Mouse (Mus musculus) neural tube, embryonic 12.5 days (tissue): ENCODE data around the gene Rps19. TPM values are rescaled to one million over a fixed set of nuclear protein-coding genes. Genes with fewer than 3 reads are reported as not detected.

Experiments used
- ATAC-seq: fragments of 200-750 bp; cut with Nextera tagmentation; 2 replicates; pipeline ENCODE4 v1.8.0; 2017; ENCODE audit warnings: low read depth, mild to moderate bottlenecking, moderate TSS enrichment, moderate library complexity; ENCODE audit not compliant: low FRiP score
- H3K27ac ChIP-seq: fragments of 300-500 bp; sonication (generic); 2 replicates; pipeline ENCODE4 v1.5.1; 2016
- H3K27me3 ChIP-seq: fragments of 300-500 bp; sonication (generic); replicated peaks from 2 replicates; pipeline ENCODE4 v1.6.1; 2016; ENCODE audit warnings: mild to moderate bottlenecking
- H3K36me3 ChIP-seq: fragments of 300-500 bp; sonication (generic); 2 replicates; pipeline ENCODE4 v1.6.1; 2016; ENCODE audit warnings: mild to moderate bottlenecking
- H3K4me1 ChIP-seq: fragments of 300-500 bp; sonication (generic); 2 replicates; pipeline ENCODE4 v1.6.1; 2016
- H3K4me2 ChIP-seq: fragments of 300-500 bp; sonication (generic); replicated peaks from 2 replicates; pipeline ENCODE4 v1.6.1; 2016; ENCODE audit warnings: mild to moderate bottlenecking
- H3K4me3 ChIP-seq: fragments of 300-500 bp; sonication (generic); 2 replicates; pipeline ENCODE4 v1.5.1; 2016
- H3K9ac ChIP-seq: fragments of 300-500 bp; sonication (generic); 2 replicates; pipeline ENCODE4 v1.6.1; 2016; ENCODE audit warnings: mild to moderate bottlenecking
- H3K9me3 ChIP-seq: fragments of 300-500 bp; sonication (generic); 2 replicates; pipeline ENCODE4 v1.6.1; 2016; ENCODE audit warnings: mild to moderate bottlenecking
- WGBS: fragments of 180-500 bp; shearing (Covaris S2); methylation state at CpG from one replicate; pipeline ENCODE4 v1.1.7; 2016; 5-methylcytosine and 5-hydroxymethylcytosine counted together
- polyA plus RNA-seq: library from polyadenylated mRNA; unstranded; fragments of >200 nt; fragmentation: Nextera tagmentation; extraction: Ambion mirVana; gene quantifications from 2 replicates; pipeline ENCODE4 v1.2.1, GENCODE M21; 2016

Rps19 gene
- polyA plus RNA-seq, 1 experiment from 2014 or later, result 1,344 TPM

- WGBS, result 96% methylated on average over 14 of the region's 14 CpGs
Measured at GRCm38 (mm10) chr7:24912480-24912879, 28.3 kb downstream of the Rps19 start.

GRCm38 (mm10) chr7:24918763-24919323 is 34.7 kb downstream of the Rps19 start:
- Histone ChIP-seq H3K9me3 (no peaks in the 10 kb centered on the region), H3K27me3 (no peaks in the 10 kb centered on the region), H3K4me2 (no peak overlapping the region), H3K4me1 (no peaks in the 10 kb centered on the region), H3K4me3 (no peak overlapping the region), H3K9ac (no peak overlapping the region), H3K27ac (no peak overlapping the region), H3K36me3 (peaks cover 72% of the 10 kb centered on the region)
- WGBS, result 94% methylated on average over 20 of the region's 20 CpGs
- no peak for ATAC-seq

More at GRCm38 (mm10) chr7:24912480-24912879, 28.3 kb downstream of the Rps19 start:
- no peak overlapping the region for H3K4me3 ChIP-seq
- no peak overlapping the region for H3K4me2 ChIP-seq
- H3K9me3 ChIP-seq, result no peaks in the 10 kb centered on the region
- peaks cover 3% of the 10 kb centered on the region; the same call in 1 of the 2 replicates for H3K4me1 ChIP-seq
- no peak overlapping the region for H3K27ac ChIP-seq
- H3K36me3 ChIP-seq, result peaks cover 48% of the 10 kb centered on the region
- no peak for ATAC-seq
- no peak overlapping the region for H3K9ac ChIP-seq
- H3K27me3 ChIP-seq, result no peaks in the 10 kb centered on the region

- H3K36me3 ChIP-seq, result peaks cover 81% of the 10 kb centered on the region
- H3K4me2 ChIP-seq, result no peak overlapping the region
- ATAC-seq, result no peak
- no peaks in the 10 kb centered on the region for H3K9me3 ChIP-seq
- H3K27me3 ChIP-seq, result no peaks in the 10 kb centered on the region
- 90% methylated on average over 9 of the region's 9 CpGs for WGBS
- no peak overlapping the region for H3K9ac ChIP-seq
- no peak overlapping the region for H3K27ac ChIP-seq
- no peaks in the 10 kb centered on the region for H3K4me1 ChIP-seq
- no peak overlapping the region for H3K4me3 ChIP-seq
Measured at GRCm38 (mm10) chr7:24919728-24920127, 35.6 kb downstream of the Rps19 start.

GRCm38 (mm10) chr7:24930475-24930874 is 46.3 kb downstream of the Rps19 start:
- Histone ChIP-seq H3K4me2 (no peak overlapping the region), H3K4me1 (peaks cover 27% of the 10 kb centered on the region), H3K36me3 (peaks cover 22% of the 10 kb centered on the region), H3K27ac (no peak overlapping the region), H3K27me3 (peaks cover 78% of the 10 kb centered on the region), H3K9ac (no peak overlapping the region), H3K9me3 (no peaks in the 10 kb centered on the region), H3K4me3 (no peak overlapping the region)
- no peak for ATAC-seq
- 49% methylated on average over 6 of the region's 6 CpGs for WGBS

GRCm38 (mm10) chr7:24931651-24932050 is 47.5 kb downstream of the Rps19 start:
- no peak overlapping the region for H3K4me3 ChIP-seq
- no peak for ATAC-seq
- no peaks in the 10 kb centered on the region for H3K9me3 ChIP-seq
- no peak overlapping the region for H3K27ac ChIP-seq
- H3K27me3 ChIP-seq, result peaks cover 86% of the 10 kb centered on the region
- peaks cover 10% of the 10 kb centered on the region for H3K36me3 ChIP-seq
- H3K4me1 ChIP-seq, result peaks cover 27% of the 10 kb centered on the region
- no peak overlapping the region for H3K9ac ChIP-seq
- no peak overlapping the region for H3K4me2 ChIP-seq
- WGBS, result under 1% methylated on average over 15 of the region's 15 CpGs

Other genes starting within 250 kb of the Rps19 start
- gene Lypd3, start 247.8 kb upstream of the Rps19 start, polyA plus RNA-seq, result 0.43 and 0.87 TPM in 2 replicates
- not detected in 2 replicates for gene Tex101, start 207.7 kb upstream of the Rps19 start, polyA plus RNA-seq
- not detected in 2 replicates for gene BC049730, start 175.1 kb upstream of the Rps19 start, polyA plus RNA-seq
- gene Gm4763, start 157.5 kb upstream of the Rps19 start, polyA plus RNA-seq, result not detected in 2 replicates
- 0.22 TPM in 1 of 2 replicates, not detected in the other for gene Cd177, start 124.1 kb upstream of the Rps19 start, polyA plus RNA-seq
- not detected in 2 replicates for gene Ceacam10, start 107.2 kb upstream of the Rps19 start, polyA plus RNA-seq
- gene Gm9844, start 22.2 kb upstream of the Rps19 start, polyA plus RNA-seq, result 25.0 and 27.5 TPM in 2 replicates
- not detected in 2 replicates for gene Lypd4, start 14.4 kb upstream of the Rps19 start, polyA plus RNA-seq
- not detected in 2 replicates for gene Dmrtc2, start 14.3 kb upstream of the Rps19 start, polyA plus RNA-seq
- 0.13 and 0.32 TPM in 2 replicates for gene Cd79a, start 13.0 kb downstream of the Rps19 start, polyA plus RNA-seq
- 84.4 and 89.5 TPM in 2 replicates for gene Arhgef1, start 18.5 kb downstream of the Rps19 start, polyA plus RNA-seq
- 0.75 and 0.84 TPM in 2 replicates for gene Gm4881, start 60.1 kb downstream of the Rps19 start, polyA plus RNA-seq
- gene Rabac1, start 88.4 kb downstream of the Rps19 start, polyA plus RNA-seq, result 151 and 154 TPM in 2 replicates
- 110 and 118 TPM in 2 replicates for gene Atp1a3, start 121.6 kb downstream of the Rps19 start, polyA plus RNA-seq
- gene Grik5, start 188.0 kb downstream of the Rps19 start, polyA plus RNA-seq, result 18.6 and 19.5 TPM in 2 replicates
- 38.7 and 39.2 TPM in 2 replicates for gene Zfp574, start 188.2 kb downstream of the Rps19 start, polyA plus RNA-seq